Mouse (Mus musculus) midbrain, postnatal 0 days (tissue): Measurements from ENCODE around the gene Ttbk1. TPM values are rescaled to one million over a fixed set of nuclear protein-coding genes. Genes with fewer than 3 reads are reported as not detected.

Source experiments
- ATAC-seq: fragments of 200-750 bp; cut with Nextera tagmentation; 2 replicates; pipeline ENCODE4 v1.8.0; 2017; ENCODE audit warnings: moderate number of reproducible peaks, mild to moderate bottlenecking, moderate TSS enrichment, moderate library complexity; ENCODE audit not compliant: low FRiP score
- DNase-seq: peaks from one replicate; pipeline ENCODE4 v3.0.0-alpha.2; 2015; ENCODE audit warnings: low spot score
- H3K27ac ChIP-seq: fragments of 300-500 bp; sonication (generic); 2 replicates; pipeline ENCODE4 v1.5.1; 2014; ENCODE audit warnings: low read depth, mild to moderate bottlenecking, low read length, mixed read lengths
- H3K27me3 ChIP-seq: fragments of 300-500 bp; sonication (generic); 2 replicates; pipeline ENCODE4 v1.6.1; 2014; ENCODE audit warnings: low read length, control low read depth, mixed read lengths; ENCODE audit not compliant: insufficient read depth
- H3K36me3 ChIP-seq: fragments of 300-500 bp; sonication (generic); 2 replicates; pipeline ENCODE4 v1.6.1; 2014; ENCODE audit warnings: low read length, control low read depth, mixed read lengths; ENCODE audit not compliant: insufficient read depth
- H3K4me1 ChIP-seq: fragments of 300-500 bp; sonication (generic); 2 replicates; pipeline ENCODE4 v1.6.1; 2014; ENCODE audit warnings: mild to moderate bottlenecking, control low read depth, antibody characterized with exemption, low read length, mixed read lengths; ENCODE audit not compliant: insufficient read depth
- H3K4me2 ChIP-seq: fragments of 300-500 bp; sonication (generic); 2 replicates; pipeline ENCODE4 v1.6.1; 2014; ENCODE audit warnings: low read depth, mild to moderate bottlenecking, low read length, mixed read lengths; ENCODE audit not compliant: poor library complexity, severe bottlenecking
- H3K4me3 ChIP-seq: fragments of 300-500 bp; sonication (generic); 2 replicates; pipeline ENCODE4 v1.5.1; 2014; ENCODE audit warnings: low read depth, mild to moderate bottlenecking, low read length, moderate library complexity
- H3K9ac ChIP-seq: fragments of 300-500 bp; sonication (generic); replicated peaks from 2 replicates; pipeline ENCODE4 v1.6.1; 2014; ENCODE audit warnings: mild to moderate bottlenecking, low read length, moderate library complexity, mixed read lengths; ENCODE audit not compliant: poor library complexity, severe bottlenecking
- H3K9me3 ChIP-seq: fragments of 300-500 bp; sonication (generic); 2 replicates; pipeline ENCODE4 v1.6.1; 2016; ENCODE audit warnings: low read length, control low read depth
- CTCF ChIP-seq: IDR thresholded peaks from 2 replicates; pipeline ENCODE4 v1.5.1; 2016; ENCODE audit warnings: antibody characterized with exemption, mild to moderate bottlenecking
- WGBS: fragments of 180-500 bp; shearing (Covaris S2); extraction: QIAGEN DNeasy Blood & Tissue Kit; methylation state at CpG from one replicate; pipeline ENCODE4 v1.1.7; 2014; 5-methylcytosine and 5-hydroxymethylcytosine counted together
- polyA plus RNA-seq: library from polyadenylated mRNA; unstranded; fragments of >200 nt; fragmentation: Nextera tagmentation; extraction: Ambion mirVana; gene quantifications from 2 replicates; pipeline ENCODE4 v1.2.1, GENCODE M21; 2015
- total RNA-seq: library from RNA; depleted of rRNA; stranded (reverse); fragments of >200 nt; gene quantifications from 2 replicates; pipeline ENCODE4 v1.2.3, GENCODE M21; 2014

The Ttbk1 gene
- total and polyA plus RNA-seq, 2 experiments from 2014 or later: 6.1 to 50.1 TPM

DNA sequence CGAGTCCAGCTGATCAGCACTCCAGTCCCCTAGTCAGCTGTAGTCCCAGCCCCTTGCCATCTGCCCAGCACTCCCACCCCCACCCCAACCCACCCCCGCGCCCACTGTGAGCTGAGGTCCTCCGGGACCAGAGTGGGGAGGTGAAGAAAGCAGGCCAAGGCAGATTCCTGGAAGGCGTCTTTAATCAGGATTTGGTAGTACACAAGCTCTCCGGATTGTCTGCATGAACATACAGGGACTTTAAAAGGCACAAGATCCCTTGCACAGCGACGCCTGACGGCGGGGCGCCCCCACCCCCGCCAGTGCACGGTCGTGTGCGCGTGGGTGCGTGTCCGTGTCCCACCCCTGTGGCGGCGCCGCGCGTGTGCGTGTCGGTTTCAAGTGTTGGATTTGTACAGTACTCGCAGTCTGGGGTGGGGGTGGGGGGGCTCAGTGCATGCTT is 33.5 kb downstream of the Ttbk1 start:
- Histone ChIP-seq H3K27ac (no peak overlapping the region), H3K4me3 (peak overlapping the region; percentile 16; the same call in 1 of the 2 replicates), H3K4me1 (peaks cover 13% of the 10 kb centered on the region; the same call in 1 of the 2 replicates), H3K36me3 (peaks cover 4% of the 10 kb centered on the region; the same call in 1 of the 2 replicates), H3K27me3 (no peaks in the 10 kb centered on the region), H3K9ac (peak overlapping the region; percentile 42; the same call in 1 of the 2 replicates), H3K4me2 (peak overlapping the region; percentile 57), H3K9me3 (no peaks in the 10 kb centered on the region)
- TF ChIP-seq CTCF: peak; percentile 43
- DNase-seq (no peak), ATAC-seq (0 out of 2 replicates have a peak, but pooled peaks have one; percentile 33)
- 4% methylated on average over 26 of the region's 26 CpGs for WGBS

DNA sequence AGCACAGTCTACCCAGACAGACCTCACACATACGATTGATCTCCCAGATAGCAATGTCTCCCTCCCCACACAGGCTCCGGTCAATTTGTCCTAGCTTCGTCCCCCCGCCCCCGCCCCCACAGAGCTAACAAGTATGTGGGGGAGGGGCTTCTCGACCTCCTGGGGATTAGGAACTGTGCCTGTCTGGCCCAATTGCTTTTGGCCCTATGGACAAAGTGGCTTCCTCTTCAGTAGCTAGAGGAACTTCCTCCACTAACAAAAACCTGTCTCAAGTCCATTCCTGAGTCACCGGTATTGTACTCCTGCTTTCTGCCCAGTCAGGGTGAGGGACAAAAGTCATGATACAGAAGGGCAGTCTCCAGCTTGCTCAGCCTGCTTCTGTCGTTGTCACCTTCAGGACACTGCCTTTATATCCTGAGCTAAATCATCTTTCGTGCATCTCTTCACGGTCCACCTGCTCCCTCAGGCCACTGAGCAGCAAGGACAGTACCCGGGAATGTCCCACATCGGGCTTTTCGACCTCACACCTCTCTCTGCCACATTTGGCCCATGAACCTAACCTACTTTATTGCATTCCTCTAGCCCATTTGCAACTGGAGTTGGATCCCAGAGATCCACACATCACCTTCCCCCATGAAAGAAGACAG is 34.0 kb downstream of the Ttbk1 start:
- peaks cover 4% of the 10 kb centered on the region; the same call in 1 of the 2 replicates for H3K36me3 ChIP-seq
- no peak for TF ChIP-seq CTCF
- no peak for DNase-seq
- no peak overlapping the region for H3K27ac ChIP-seq
- peaks cover 13% of the 10 kb centered on the region; the same call in 1 of the 2 replicates for H3K4me1 ChIP-seq
- H3K4me3 ChIP-seq: no peak overlapping the region
- no peaks in the 10 kb centered on the region for H3K27me3 ChIP-seq
- ATAC-seq: no peak
- no peak overlapping the region for H3K9ac ChIP-seq
- peak overlapping the region; percentile 57 for H3K4me2 ChIP-seq
- WGBS: 11% methylated on average over 13 of the region's 13 CpGs
- no peaks in the 10 kb centered on the region for H3K9me3 ChIP-seq

DNA sequence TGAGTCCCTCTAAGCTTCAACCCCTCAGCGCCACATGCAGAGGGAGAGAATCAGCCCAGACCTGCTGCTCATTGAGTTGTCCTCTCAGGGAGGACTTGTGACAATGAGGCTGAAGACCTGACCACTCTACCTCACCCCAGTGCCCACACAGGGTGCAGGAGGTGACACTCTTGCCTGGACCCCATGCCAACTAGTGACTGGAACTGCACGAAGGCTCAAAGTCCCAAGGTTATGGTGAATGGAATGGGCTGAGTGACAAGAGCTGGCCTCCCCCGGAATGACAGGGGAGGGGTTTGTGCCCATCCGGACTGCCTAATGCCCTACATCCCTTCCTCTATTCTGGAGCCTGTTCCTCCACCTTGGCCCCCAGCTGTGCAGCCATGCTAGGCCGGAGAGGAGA is 34.8 kb downstream of the Ttbk1 start:
- Histone ChIP-seq H3K27ac (no peak overlapping the region), H3K4me1 (peaks cover 13% of the 10 kb centered on the region; the same call in 1 of the 2 replicates), H3K4me3 (no peak overlapping the region), H3K9me3 (no peaks in the 10 kb centered on the region), H3K27me3 (no peaks in the 10 kb centered on the region), H3K36me3 (peaks cover 4% of the 10 kb centered on the region; the same call in 1 of the 2 replicates), H3K9ac (no peak overlapping the region), H3K4me2 (no peak overlapping the region)
- TF ChIP-seq CTCF: no peak
- DNase-seq: no peak
- no peak for ATAC-seq
- 39% methylated on average over 5 of the region's 5 CpGs for WGBS

- TF ChIP-seq CTCF: no peak
- Histone ChIP-seq H3K9me3 (no peaks in the 10 kb centered on the region), H3K27ac (no peak overlapping the region), H3K36me3 (peaks cover 22% of the 10 kb centered on the region), H3K9ac (no peak overlapping the region), H3K27me3 (peaks cover 9% of the 10 kb centered on the region; the same call in 1 of the 2 replicates), H3K4me3 (no peak overlapping the region), H3K4me1 (no peaks in the 10 kb centered on the region), H3K4me2 (no peak overlapping the region)
- ATAC-seq (no peak), DNase-seq (no peak)
- 90% methylated on average over 16 of the region's 16 CpGs for WGBS
Observed at GRCm38 (mm10) chr17:46446264-46446663, 41.2 kb downstream of the Ttbk1 start.

DNA sequence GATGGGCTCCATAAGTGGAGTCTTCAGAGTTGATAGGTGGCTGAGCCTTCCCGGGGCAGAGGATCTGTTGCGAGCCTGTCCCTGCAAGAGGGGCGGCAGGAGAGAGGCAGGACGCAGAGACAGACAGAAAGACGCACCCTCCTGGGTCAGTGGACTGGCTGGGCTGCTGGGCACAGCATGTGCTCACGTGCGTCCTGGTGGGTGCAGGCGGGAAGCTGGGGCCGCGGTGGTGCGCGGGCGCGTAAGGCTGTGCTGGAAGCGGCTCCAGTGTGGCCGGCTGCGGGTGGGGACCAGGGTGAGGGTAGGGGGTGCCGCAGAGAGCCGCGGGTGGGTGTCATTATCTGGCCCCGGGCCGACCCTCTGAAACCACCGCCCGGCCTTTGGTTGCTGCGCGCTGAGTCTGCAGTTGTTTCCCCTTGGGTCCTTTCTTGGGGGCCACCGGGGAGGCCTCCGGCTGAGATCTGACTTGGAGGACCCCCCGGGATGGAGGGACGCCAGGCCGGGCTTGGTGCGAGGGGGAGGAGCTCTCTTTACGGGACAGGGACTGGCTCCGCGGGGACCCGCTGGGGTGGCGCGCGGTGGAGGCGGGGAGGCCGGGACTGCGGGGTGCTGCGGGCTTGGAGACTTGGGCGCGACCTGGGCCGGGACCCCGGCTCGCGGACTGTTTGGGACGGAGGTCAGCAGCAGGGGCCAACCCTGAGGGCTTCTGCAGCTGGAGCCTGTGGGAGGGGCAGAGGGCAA is 42.5 kb downstream of the Ttbk1 start:
- Histone ChIP-seq H3K27me3 (peaks cover 9% of the 10 kb centered on the region; the same call in 1 of the 2 replicates), H3K9me3 (no peaks in the 10 kb centered on the region), H3K27ac (no peak overlapping the region), H3K4me3 (no peak overlapping the region), H3K4me1 (no peaks in the 10 kb centered on the region), H3K9ac (no peak overlapping the region), H3K36me3 (peaks cover 20% of the 10 kb centered on the region), H3K4me2 (peak overlapping the region; percentile 15; the same call in 1 of the 2 replicates)
- DNase-seq (no peak), ATAC-seq (no peak)
- no peak for TF ChIP-seq CTCF
- WGBS: 18% methylated on average over 44 of the region's 50 CpGs

DNA sequence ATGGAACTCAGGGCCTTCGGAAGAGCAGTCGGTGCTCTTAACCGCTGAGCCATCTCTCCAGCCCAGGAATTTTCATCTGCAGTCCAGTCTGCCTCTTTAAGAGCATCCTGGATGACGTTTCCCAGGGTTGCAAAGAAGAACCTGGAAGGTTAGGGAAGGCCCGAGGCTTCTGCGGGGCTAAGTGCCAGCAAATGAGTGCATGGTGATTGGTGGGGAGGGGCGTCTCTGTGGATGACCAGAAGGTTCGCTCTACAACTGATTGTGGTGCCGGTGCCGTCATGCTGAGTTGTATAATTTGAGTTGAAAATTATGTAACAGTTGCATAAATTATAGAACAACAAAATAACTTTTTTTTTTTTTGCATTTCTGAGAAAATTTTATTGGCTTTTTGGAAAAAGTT is 48.3 kb downstream of the Ttbk1 start:
- WGBS: 95% methylated on average over 10 of the region's 10 CpGs
- DNase-seq: no peak
- TF ChIP-seq CTCF: no peak
- no peak overlapping the region for H3K4me2 ChIP-seq
- no peak overlapping the region for H3K27ac ChIP-seq
- H3K27me3 ChIP-seq: no peaks in the 10 kb centered on the region
- no peaks in the 10 kb centered on the region for H3K4me1 ChIP-seq
- no peak overlapping the region for H3K9ac ChIP-seq
- no peaks in the 10 kb centered on the region for H3K9me3 ChIP-seq
- no peaks in the 10 kb centered on the region; the same call in 1 of the 2 replicates for H3K36me3 ChIP-seq
- H3K4me3 ChIP-seq: no peak overlapping the region
- ATAC-seq: no peak
